Mouse (Mus musculus) heart, postnatal 36 days (tissue): ENCODE data around the gene Krtdap. TPM values are rescaled to one million over a fixed set of nuclear protein-coding genes. Genes with fewer than 3 reads are reported as not detected.
"Not testable (repeated sequence)": the region's sequence is repeated elsewhere in the genome, so short reads cannot be mapped to it uniquely, and the experiment has no call there.

Source experiments
- DNase-seq, 2 experiments: peaks; one replicate each; pipeline ENCODE4 v3.0.0; 2021 to 2022
- intact Hi-C: fragments of 180-260 bp; cut with DNase I; formaldehyde crosslinking; loops from one replicate; pipeline ENCODE4 v1.15.1; 2025
- total RNA-seq, 2 experiments: library from RNA; stranded (reverse); gene quantifications; 2 replicates each; pipeline ENCODE4 v1.2.3; 2021

Gene Krtdap
- total RNA-seq, 2 experiments from 2014 or later = not detected

- intact Hi-C loops, DNase-seq: not testable (repeated sequence)
Observed at GRCm38 (mm10) chr7:30832684-30833083, 45.0 kb downstream of the Krtdap start.

- intact Hi-C loops = no loop called here
- DNase-seq = no peak
Observed at GRCm38 (mm10) chr7:30837277-30837676, 49.6 kb downstream of the Krtdap start.

- intact Hi-C loops = no loop called here
- no peak for DNase-seq
Observed at GRCm38 (mm10) chr7:30840306-30840705, 52.6 kb downstream of the Krtdap start.

Other genes with a start within 250 kb of the Krtdap start
- gene Hspb6, start 235.7 kb upstream of the Krtdap start, total RNA-seq = 100 to 1,000 TPM; 749 to 757 TPM
- gene Proser3, start 235.6 kb upstream of the Krtdap start, total RNA-seq = 1 to 10 TPM; 3.3 to 5.4 TPM
- gene Lin37, start 228.1 kb upstream of the Krtdap start, total RNA-seq = 10 to 100 TPM; 13.4 to 16.0 TPM
- gene U2af1l4, start 224.6 kb upstream of the Krtdap start, total RNA-seq = 10 to 100 TPM; 62.9 to 63.4 TPM
- gene Gm49396, start 224.6 kb upstream of the Krtdap start, total RNA-seq = 1 to 10 TPM; 1.4 to 1.6 TPM
- 10 to 100 TPM; 75.8 to 81.6 TPM for gene Psenen, start 224.3 kb upstream of the Krtdap start, total RNA-seq
- gene Igflr1, start 222.5 kb upstream of the Krtdap start, total RNA-seq = 1 to 10 TPM in 1 of 2 experiments, under 1 TPM in 1; 0.67 to 1.2 TPM
- gene Kmt2b, start 199.2 kb upstream of the Krtdap start, total RNA-seq = 10 to 100 TPM; 18.5 to 20.5 TPM
- not detected for gene Zbtb32, start 189.0 kb upstream of the Krtdap start, total RNA-seq
- under 1 TPM; 0.19 to 0.56 TPM for gene Upk1a, start 175.0 kb upstream of the Krtdap start, total RNA-seq
- 1,000 to 10,000 TPM; 4,758 to 4,785 TPM for gene Cox6b1, start 161.7 kb upstream of the Krtdap start, total RNA-seq
- not detected for gene Etv2, start 152.0 kb upstream of the Krtdap start, total RNA-seq
- 10 to 100 TPM; 51.9 to 54.5 TPM for gene Rbm42, start 137.6 kb upstream of the Krtdap start, total RNA-seq
- gene Haus5, start 122.9 kb upstream of the Krtdap start, total RNA-seq = 1 to 10 TPM; 6.0 to 6.4 TPM
- gene Pmis2, start 116.3 kb upstream of the Krtdap start, total RNA-seq = under 1 TPM in 1 of 2 experiments, not detected in 1; 0.49 TPM
- not detected for gene 2200002J24Rik, start 89.0 kb upstream of the Krtdap start, total RNA-seq
- under 1 TPM in 1 of 2 experiments, not detected in 1; 0.14 TPM for gene Atp4a, start 75.7 kb upstream of the Krtdap start, total RNA-seq
- gene Tmem147, start 58.4 kb upstream of the Krtdap start, total RNA-seq = 100 to 1,000 TPM; 236 to 272 TPM
- not detected for gene Gapdhs, start 44.2 kb upstream of the Krtdap start, total RNA-seq
- gene Sbsn, start 36.4 kb upstream of the Krtdap start, total RNA-seq = 1 to 10 TPM; 1.7 to 2.9 TPM
- 1 to 10 TPM in 1 of 2 experiments, under 1 TPM in 1; 0.73 to 3.4 TPM for gene Dmkn, start 24.1 kb upstream of the Krtdap start, total RNA-seq
- gene Ffar2, start 35.9 kb downstream of the Krtdap start, total RNA-seq = under 1 TPM in 1 of 2 experiments, not detected in 1; 0.14 TPM
- gene Ffar3, start 68.3 kb downstream of the Krtdap start, total RNA-seq = not detected
- gene Ffar1, start 73.7 kb downstream of the Krtdap start, total RNA-seq = not detected
- 1 to 10 TPM in 1 of 2 experiments, under 1 TPM in 1; 0.46 to 1.7 TPM for gene Cd22, start 92.4 kb downstream of the Krtdap start, total RNA-seq
- not detected for gene Mag, start 127.0 kb downstream of the Krtdap start, total RNA-seq
- 1 to 10 TPM; 2.9 to 4.6 TPM for gene Hamp2, start 136.8 kb downstream of the Krtdap start, total RNA-seq
- gene Hamp, start 156.1 kb downstream of the Krtdap start, total RNA-seq = 10 to 100 TPM; 20.2 to 36.3 TPM
- gene Usf2, start 168.9 kb downstream of the Krtdap start, total RNA-seq = 100 to 1,000 TPM; 107 to 112 TPM
- 1 to 10 TPM; 3.7 to 5.1 TPM for gene Lsr, start 185.6 kb downstream of the Krtdap start, total RNA-seq
- gene Fam187b, start 185.9 kb downstream of the Krtdap start, total RNA-seq = under 1 TPM in 1 of 2 experiments, not detected in 1; 0.17 TPM